Mouse (Mus musculus) embryonic facial prominence, embryonic 14.5 days (tissue): ENCODE results near the gene Ica1. TPM values are rescaled to one million over a fixed set of nuclear protein-coding genes. Genes with fewer than 3 reads are reported as not detected.

Experiments
- ATAC-seq: fragments of 200-750 bp; cut with Nextera tagmentation; 2 replicates; pipeline ENCODE4 v1.8.0; 2017; ENCODE audit warnings: low read depth, moderate number of reproducible peaks, moderate TSS enrichment
- DNase-seq: peaks from one replicate; pipeline ENCODE4 v3.0.0-alpha.2; 2015; ENCODE audit warnings: low spot score
- H3K27ac ChIP-seq: fragments of 300-500 bp; sonication (generic); replicated peaks from 2 replicates; pipeline ENCODE4 v1.5.1; 2014; ENCODE audit warnings: low read depth, mild to moderate bottlenecking, low read length, moderate library complexity
- H3K27me3 ChIP-seq: fragments of 300-500 bp; sonication (generic); replicated peaks from 2 replicates; pipeline ENCODE4 v1.6.1; 2014; ENCODE audit warnings: low read length; ENCODE audit not compliant: control insufficient read depth, insufficient read depth
- H3K36me3 ChIP-seq: fragments of 300-500 bp; sonication (generic); 2 replicates; pipeline ENCODE4 v1.6.1; 2014; ENCODE audit warnings: low read length, mixed read lengths; ENCODE audit not compliant: control insufficient read depth, insufficient read depth
- H3K4me1 ChIP-seq: fragments of 300-500 bp; sonication (generic); 2 replicates; pipeline ENCODE4 v1.6.1; 2014; ENCODE audit warnings: antibody characterized with exemption, low read length; ENCODE audit not compliant: control insufficient read depth, insufficient read depth
- H3K4me2 ChIP-seq: fragments of 300-500 bp; sonication (generic); 2 replicates; pipeline ENCODE4 v1.6.1; 2014; ENCODE audit warnings: low read depth, mild to moderate bottlenecking, low read length, moderate library complexity, mixed read lengths
- H3K4me3 ChIP-seq: fragments of 300-500 bp; sonication (generic); 2 replicates; pipeline ENCODE4 v1.5.1; 2014; ENCODE audit warnings: low read depth, mild to moderate bottlenecking, low read length
- H3K9ac ChIP-seq: fragments of 300-500 bp; sonication (generic); 2 replicates; pipeline ENCODE4 v1.6.1; 2014; ENCODE audit warnings: low read depth, mild to moderate bottlenecking, low read length, moderate library complexity, mixed read lengths
- H3K9me3 ChIP-seq: fragments of 300-500 bp; sonication (generic); 2 replicates; pipeline ENCODE4 v1.6.1; 2016; ENCODE audit warnings: low read length; ENCODE audit not compliant: control insufficient read depth
- WGBS: fragments of 180-500 bp; shearing (Covaris S2); extraction: QIAGEN DNeasy Blood & Tissue Kit; methylation state at CpG from one replicate; pipeline ENCODE4 v1.1.7; 2014; 5-methylcytosine and 5-hydroxymethylcytosine counted together
- polyA plus RNA-seq: library from polyadenylated mRNA; unstranded; fragments of >200 nt; fragmentation: Nextera tagmentation; extraction: Ambion mirVana; gene quantifications from 2 replicates; pipeline ENCODE4 v1.2.1, GENCODE M21; 2014

Gene Ica1
- polyA plus RNA-seq, 1 experiment from 2014 or later, result 16.1 TPM

GRCm38 (mm10) chr6:8754486-8754885 is 23.8 kb downstream of the Ica1 start:
- Histone ChIP-seq H3K4me3 (no peak overlapping the region), H3K27me3 (no peaks in the 10 kb centered on the region), H3K9me3 (no peaks in the 10 kb centered on the region), H3K4me2 (no peak overlapping the region), H3K36me3 (no peaks in the 10 kb centered on the region), H3K27ac (no peak overlapping the region), H3K9ac (no peak overlapping the region), H3K4me1 (no peaks in the 10 kb centered on the region)
- ATAC-seq (no peak), DNase-seq (no peak)
- 87% methylated on average over 5 of the region's 5 CpGs for WGBS

DNA sequence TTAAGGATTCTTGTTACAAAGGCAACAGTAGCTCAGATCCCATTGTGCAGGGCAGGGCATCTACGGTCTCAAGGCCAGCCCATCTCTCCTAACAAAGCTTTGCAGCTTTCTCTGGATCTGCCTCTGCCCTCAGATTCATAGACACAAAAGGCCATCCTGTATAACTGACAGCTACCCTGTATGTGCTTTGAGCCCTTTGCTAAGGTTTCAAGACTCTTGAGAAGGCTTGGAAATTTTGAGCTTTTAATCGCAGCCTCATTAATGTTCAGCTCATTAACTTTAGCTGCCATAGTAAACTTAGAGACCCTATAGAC is 24.6 kb downstream of the Ica1 start:
- no peaks in the 10 kb centered on the region for H3K4me1 ChIP-seq

DNA sequence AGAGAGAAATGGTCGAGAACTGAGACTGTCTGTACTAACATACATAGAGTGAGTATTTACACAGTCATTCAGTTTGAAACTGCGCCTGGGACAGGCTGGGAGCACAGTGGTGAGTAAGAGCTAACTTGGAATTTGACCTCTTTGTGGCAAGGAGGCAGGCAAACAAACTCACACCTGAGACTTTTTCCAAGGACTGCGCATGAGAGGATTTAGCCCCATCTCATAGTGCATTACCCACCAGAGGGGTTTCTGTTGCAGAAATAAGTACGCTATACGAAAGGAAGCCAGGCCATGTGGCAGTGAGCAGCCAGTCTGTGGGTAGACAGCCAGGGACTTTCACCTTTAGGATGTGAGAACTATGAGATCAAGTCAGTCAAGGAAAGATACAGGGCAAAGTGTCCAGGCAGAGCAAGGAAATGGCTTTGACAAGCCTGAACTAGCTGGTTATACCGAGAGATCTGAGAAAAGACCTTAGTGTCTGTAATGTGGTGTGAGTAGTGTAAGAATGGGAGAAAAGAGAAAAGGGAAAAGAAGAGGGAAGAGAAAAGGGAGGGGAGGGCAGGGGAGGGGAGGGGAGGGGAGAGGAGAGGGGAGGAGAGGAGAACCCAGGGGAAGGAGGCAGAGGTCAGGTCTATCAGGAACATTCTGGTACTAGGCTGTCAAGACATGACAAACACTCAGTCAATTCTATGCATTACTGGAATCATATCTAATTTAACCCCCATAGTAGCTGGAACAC is 25.1 kb downstream of the Ica1 start:
- ATAC-seq (no peak), DNase-seq (no peak)
- no peaks in the 10 kb centered on the region for H3K4me1 ChIP-seq
- no peak overlapping the region for H3K4me3 ChIP-seq
- no peak overlapping the region for H3K27ac ChIP-seq
- no peak overlapping the region for H3K9ac ChIP-seq
- H3K9me3 ChIP-seq, result no peaks in the 10 kb centered on the region
- no peak overlapping the region for H3K4me2 ChIP-seq
- WGBS, result 77% methylated on average over 6 of the region's 6 CpGs
- H3K36me3 ChIP-seq, result no peaks in the 10 kb centered on the region
- no peaks in the 10 kb centered on the region for H3K27me3 ChIP-seq

More for the DNA sequence above, 24.6 kb downstream of the Ica1 start:
- H3K9ac ChIP-seq, result no peak overlapping the region
- no peaks in the 10 kb centered on the region for H3K9me3 ChIP-seq
- H3K27ac ChIP-seq, result no peak overlapping the region
- no peaks in the 10 kb centered on the region for H3K27me3 ChIP-seq
- H3K4me3 ChIP-seq, result no peak overlapping the region
- ATAC-seq (no peak), DNase-seq (no peak)
- no peak overlapping the region for H3K4me2 ChIP-seq
- WGBS, result 77% methylated on average over 2 of the region's 2 CpGs
- no peaks in the 10 kb centered on the region for H3K36me3 ChIP-seq

GRCm38 (mm10) chr6:8744886-8745285 is 33.4 kb downstream of the Ica1 start:
- Histone ChIP-seq H3K36me3 (no peaks in the 10 kb centered on the region), H3K4me1 (peaks cover 4% of the 10 kb centered on the region; the same call in 1 of the 2 replicates), H3K4me2 (no peak overlapping the region), H3K9me3 (no peaks in the 10 kb centered on the region), H3K27me3 (no peaks in the 10 kb centered on the region), H3K4me3 (no peak overlapping the region), H3K9ac (no peak overlapping the region), H3K27ac (no peak overlapping the region)
- 73% methylated on average over 7 of the region's 7 CpGs for WGBS
- ATAC-seq (no peak), DNase-seq (no peak)

- peaks cover 4% of the 10 kb centered on the region; the same call in 1 of the 2 replicates for H3K4me1 ChIP-seq
- H3K27ac ChIP-seq, result no peak overlapping the region
- no peak overlapping the region for H3K4me2 ChIP-seq
- 93% methylated on average over 4 of the region's 4 CpGs for WGBS
- no peak for ATAC-seq
- H3K27me3 ChIP-seq, result no peaks in the 10 kb centered on the region
- no peak overlapping the region for H3K9ac ChIP-seq
- no peaks in the 10 kb centered on the region for H3K36me3 ChIP-seq
- no peak overlapping the region for H3K4me3 ChIP-seq
- no peaks in the 10 kb centered on the region for H3K9me3 ChIP-seq
- DNase-seq, result no peak
These were observed 34.0 kb downstream of the Ica1 start for GRCm38 (mm10) chr6:8744273-8744785.

DNA sequence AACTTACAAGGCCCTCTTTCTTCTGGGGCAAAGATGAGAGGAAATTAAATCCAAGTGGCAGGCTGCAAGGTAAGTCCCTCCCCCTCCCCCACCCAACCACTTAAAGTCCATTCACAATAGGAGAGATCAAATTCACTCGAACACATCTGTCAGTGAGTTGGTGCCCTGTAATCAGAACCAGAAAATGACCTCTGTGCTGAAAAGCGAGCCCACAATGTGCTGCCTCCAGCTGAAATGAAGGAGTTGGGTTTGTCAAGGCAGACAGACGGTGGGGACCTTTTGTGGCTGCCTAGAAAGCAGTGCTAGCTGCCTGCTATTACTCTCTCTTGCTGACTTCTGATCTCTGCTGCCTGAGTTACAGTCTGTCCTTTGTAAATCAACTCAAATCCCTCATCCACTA is 35.8 kb downstream of the Ica1 start:
- Histone ChIP-seq H3K4me3 (no peak overlapping the region), H3K27me3 (no peaks in the 10 kb centered on the region), H3K9me3 (no peaks in the 10 kb centered on the region), H3K4me2 (no peak overlapping the region), H3K4me1 (peaks cover 4% of the 10 kb centered on the region; the same call in 1 of the 2 replicates), H3K27ac (0 out of 2 replicates have a peak overlapping the region, but pooled peaks have one; percentile 2), H3K36me3 (no peaks in the 10 kb centered on the region), H3K9ac (no peak overlapping the region)
- DNase-seq, result peak; percentile 49
- 9% methylated on average over 3 of the region's 3 CpGs for WGBS
- peak; percentile 62; the same call in 1 of the 2 replicates for ATAC-seq

DNA sequence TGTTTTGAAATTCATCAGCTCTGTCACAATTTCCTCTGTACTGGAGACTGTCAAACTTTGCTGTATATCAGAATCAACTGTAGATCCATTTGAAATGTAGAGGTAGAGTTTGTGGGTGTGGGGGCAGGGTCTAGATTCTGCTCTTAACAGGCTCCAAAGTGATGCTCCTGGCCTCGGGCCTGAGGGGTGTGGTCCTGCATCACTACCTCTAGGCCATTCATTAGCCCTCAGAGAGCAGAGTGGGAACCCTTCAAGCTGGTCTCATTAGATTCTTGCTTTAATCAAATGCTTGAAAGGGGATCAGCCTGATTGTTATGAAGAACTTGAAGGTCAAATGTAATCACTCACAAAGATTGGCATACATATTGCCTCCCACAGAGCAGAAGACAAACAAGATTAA is 36.6 kb downstream of the Ica1 start:
- DNase-seq, result no peak
- no peaks in the 10 kb centered on the region for H3K9me3 ChIP-seq
- no peak overlapping the region for H3K9ac ChIP-seq
- H3K36me3 ChIP-seq, result no peaks in the 10 kb centered on the region
- no peak overlapping the region for H3K4me3 ChIP-seq
- peaks cover 4% of the 10 kb centered on the region; the same call in 1 of the 2 replicates for H3K4me1 ChIP-seq
- H3K27ac ChIP-seq, result no peak overlapping the region
- no peaks in the 10 kb centered on the region for H3K27me3 ChIP-seq
- no peak overlapping the region for H3K4me2 ChIP-seq
- WGBS, result 28% methylated on average over 1 of the region's 1 CpGs
- ATAC-seq, result no peak

DNA sequence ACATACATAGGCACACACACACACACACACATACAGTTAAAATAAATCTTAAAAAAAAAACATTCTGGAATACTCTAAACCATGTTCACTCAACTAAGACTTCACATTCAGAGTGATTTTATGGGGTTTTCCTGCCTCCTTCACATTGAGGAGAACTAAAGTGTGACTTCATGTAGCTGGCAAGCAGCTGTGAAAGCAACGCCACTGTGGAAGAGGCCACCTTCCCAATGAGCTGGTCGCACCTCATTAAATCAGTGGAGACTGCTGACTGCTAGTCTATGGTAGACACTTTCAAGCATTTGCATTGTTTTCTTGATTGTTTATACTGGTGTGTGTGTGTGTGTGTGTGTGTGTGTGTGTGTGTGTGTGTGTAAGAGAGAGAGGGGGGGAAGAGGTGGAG is 38.2 kb downstream of the Ica1 start:
- Histone ChIP-seq H3K4me3 (no peak overlapping the region), H3K9me3 (no peaks in the 10 kb centered on the region), H3K27ac (no peak overlapping the region), H3K27me3 (no peaks in the 10 kb centered on the region), H3K36me3 (no peaks in the 10 kb centered on the region), H3K9ac (no peak overlapping the region), H3K4me2 (no peak overlapping the region), H3K4me1 (peaks cover 4% of the 10 kb centered on the region; the same call in 1 of the 2 replicates)
- 55% methylated on average over 2 of the region's 2 CpGs for WGBS
- no peak for ATAC-seq
- DNase-seq, result no peak

DNA sequence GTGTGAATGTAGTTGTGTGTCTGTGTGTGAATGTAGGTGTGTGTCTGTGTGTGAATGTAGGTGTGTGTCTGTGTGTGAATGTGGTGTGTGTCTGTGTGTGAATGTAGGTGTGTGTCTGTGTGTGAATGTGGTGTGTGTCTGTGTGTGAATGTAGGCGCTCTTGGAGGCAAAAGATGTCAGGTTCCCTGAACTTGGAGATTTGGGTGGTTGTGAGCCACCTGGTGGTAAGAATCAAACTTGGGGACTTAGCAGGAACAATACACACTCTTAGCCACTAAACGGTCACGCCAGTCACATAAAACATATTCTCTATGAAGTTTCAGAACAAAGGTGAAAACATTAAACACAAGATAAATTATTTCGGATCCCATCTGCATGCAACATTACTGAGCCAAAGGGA is 39.9 kb downstream of the Ica1 start:
- H3K27me3 ChIP-seq, result no peaks in the 10 kb centered on the region
- DNase-seq (no peak), ATAC-seq (no peak)
- no peak overlapping the region for H3K4me2 ChIP-seq
- H3K4me3 ChIP-seq, result no peak overlapping the region
- H3K27ac ChIP-seq, result no peak overlapping the region
- no peaks in the 10 kb centered on the region for H3K9me3 ChIP-seq
- H3K4me1 ChIP-seq, result peaks cover 4% of the 10 kb centered on the region; the same call in 1 of the 2 replicates
- 78% methylated on average over 4 of the region's 4 CpGs for WGBS
- no peak overlapping the region for H3K9ac ChIP-seq
- H3K36me3 ChIP-seq, result no peaks in the 10 kb centered on the region
